Mouse (Mus musculus): ENCODE results near the gene Zp3r.

DNA sequence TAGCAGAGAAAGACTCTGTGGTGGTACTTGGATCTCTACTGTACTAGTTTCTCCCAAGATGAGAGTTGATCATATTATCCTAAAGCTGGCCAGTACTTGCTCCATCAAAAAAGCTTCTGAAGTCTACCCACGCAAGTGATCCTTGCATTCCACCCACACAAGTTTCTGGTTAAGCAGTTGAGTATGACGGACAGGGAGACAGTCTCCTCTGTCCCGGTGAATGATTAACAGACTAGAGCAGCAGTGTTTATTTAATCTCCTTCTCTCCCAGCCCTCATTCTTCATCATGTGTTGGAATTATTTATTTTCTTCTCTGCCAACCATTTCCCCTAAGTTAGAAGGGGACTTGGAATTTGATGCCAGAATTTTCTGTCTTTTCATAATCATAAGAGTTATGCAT is 32.0 kb upstream of the Zp3r start, which contains the start of gene C4bp:
- no peak for TF ChIP-seq CTCF (IDR thresholded peaks at IDR 0.05; ENCODE audit: extremely low read depth, insufficient read depth, insufficient read length, insufficient replicate concordance)
- TF ChIP-seq POLR2A (IDR thresholded peaks at IDR 0.05; ENCODE audit: low read depth, low read length), result no peak

All from spleen, adult 2 months (tissue).